8 mouse cellular contexts compared by ENCODE assay signal in genomic region chr2:165275824-165276223, GRCm38 (mm10). TPM values are rescaled to one million over a fixed set of nuclear protein-coding genes. Genes with fewer than 3 reads are reported as not detected.
DNase-seq lines count a peak whose midpoint lies in the region; ATAC-seq lines count a peak whose summit lies in the region.

No protein-coding gene starts in this region.

- DNase-seq in heart, adult 18-20 months: peak; percentile 51 to 75
- no peak for DNase-seq in heart, postnatal 25 days (ENCODE audit: low spot score)
- DNase-seq in cerebellum, postnatal 25 days: peak; percentile 92 to 95
- peak; percentile 63 for DNase-seq in gastrocnemius, adult 18-20 months (ENCODE audit: low spot score)
- peak; percentile 78 for DNase-seq in kidney, adult 18-20 months
- peak; percentile 40 to 66 for DNase-seq in spleen, postnatal 36 days (ENCODE audit: low spot score in 2 of 2)

- no peak overlapping the region for H3K4me3 ChIP-seq in limb, embryonic 12.5 days (replicated peaks)
- H3K4me3 ChIP-seq in midbrain, embryonic 16.5 days (ENCODE audit: low read depth, low read length): no peak overlapping the region

- H3K27ac ChIP-seq in limb, embryonic 12.5 days: no peak overlapping the region
- H3K27ac ChIP-seq in midbrain, embryonic 16.5 days (ENCODE audit: low read length): peak overlapping the region; percentile 70

- H3K9me3 ChIP-seq in limb, embryonic 12.5 days: no peaks in the 10 kb centered on the region
- H3K9me3 ChIP-seq in midbrain, embryonic 16.5 days (replicated peaks; ENCODE audit: control insufficient read depth, low read length, poor library complexity, severe bottlenecking): no peaks in the 10 kb centered on the region

- peaks cover 39% of the 10 kb centered on the region for H3K36me3 ChIP-seq in limb, embryonic 12.5 days
- no peaks in the 10 kb centered on the region for H3K36me3 ChIP-seq in midbrain, embryonic 16.5 days (ENCODE audit: control insufficient read depth, insufficient read depth, low read length)

- peaks cover 16% of the 10 kb centered on the region for H3K27me3 ChIP-seq in limb, embryonic 12.5 days
- H3K27me3 ChIP-seq in midbrain, embryonic 16.5 days (ENCODE audit: control insufficient read depth, insufficient read depth, low read depth, low read length): no peaks in the 10 kb centered on the region; the same call in 1 of the 2 replicates

- WGBS in limb, embryonic 12.5 days: 28% methylated on average over 8 of the region's 8 CpGs
- 13% methylated on average over 8 of the region's 8 CpGs for WGBS in midbrain, embryonic 16.5 days

- H3K4me1 ChIP-seq in limb, embryonic 12.5 days (replicated peaks): peaks cover 36% of the 10 kb centered on the region
- H3K4me1 ChIP-seq in midbrain, embryonic 16.5 days (ENCODE audit: control insufficient read depth, insufficient read depth, low read length): peaks cover 51% of the 10 kb centered on the region

- intact Hi-C loops in heart, postnatal 25 days (cut with DNase I): loop anchor here (1.0 to 10.0 kb wide), 4 partner anchors 63 to 351 kb away; no protein-coding TSS in a partner anchor

- no peak overlapping the region for H3K4me2 ChIP-seq in limb, embryonic 12.5 days
- H3K4me2 ChIP-seq in midbrain, embryonic 16.5 days (ENCODE audit: low read length): no peak overlapping the region

- no peak overlapping the region for H3K9ac ChIP-seq in limb, embryonic 12.5 days (replicated peaks)
- H3K9ac ChIP-seq in midbrain, embryonic 16.5 days (ENCODE audit: low read depth, low read length): 0 out of 2 replicates have a peak overlapping the region, but pooled peaks have one; percentile 40

- ATAC-seq in limb, embryonic 12.5 days (ENCODE audit: insufficient number of reproducible peaks, insufficient read depth, low FRiP score, low TSS enrichment, low read depth): 0 out of 2 replicates have a peak, but pooled peaks have one; percentile 21
- ATAC-seq in midbrain, embryonic 16.5 days: peak; percentile 37

RNA-seq across cellular contexts. Expression of gene Slc35c2, which starts 11.8 kb away (rescaled TPM):
- 10 to 100 TPM; 16.3 to 18.0 TPM for total RNA-seq in heart, adult 18-20 months (2021)
- total RNA-seq in heart, postnatal 25 days (2021): 10 to 100 TPM; 18.3 to 21.4 TPM
- total RNA-seq in gastrocnemius, adult 18-20 months (2021): 10 to 100 TPM; 19.4 to 20.0 TPM
- polyA plus RNA-seq in limb, embryonic 12.5 days (2016; fragmentation: Nextera tagmentation; extraction: Ambion mirVana): 47.2 and 48.3 TPM in 2 replicates
- polyA plus RNA-seq in midbrain, embryonic 16.5 days (2015; fragmentation: Nextera tagmentation; extraction: Ambion mirVana): 68.0 and 71.9 TPM in 2 replicates

RNA-seq across cellular contexts. Expression of gene Cdh22, which starts 41.2 kb away (rescaled TPM):
- total RNA-seq in heart, adult 18-20 months (2021): 1 to 10 TPM in 1 of 2 experiments, under 1 TPM in 1; 0.52 to 1.0 TPM
- total RNA-seq in heart, postnatal 25 days (2021): under 1 TPM; 0.36 to 0.42 TPM
- 1 to 10 TPM; 1.1 to 1.3 TPM for total RNA-seq in gastrocnemius, adult 18-20 months (2021)
- polyA plus RNA-seq in limb, embryonic 12.5 days (2016; fragmentation: Nextera tagmentation; extraction: Ambion mirVana): 0.90 and 1.9 TPM in 2 replicates
- polyA plus RNA-seq in midbrain, embryonic 16.5 days (2015; fragmentation: Nextera tagmentation; extraction: Ambion mirVana): 13.9 and 15.4 TPM in 2 replicates

RNA-seq across cellular contexts. Expression of gene Elmo2, which starts 50.5 kb away (rescaled TPM):
- total RNA-seq in heart, adult 18-20 months (2021): 10 to 100 TPM; 14.8 to 21.1 TPM
- 10 to 100 TPM; 18.8 to 20.5 TPM for total RNA-seq in heart, postnatal 25 days (2021)
- 10 to 100 TPM; 12.4 TPM for total RNA-seq in gastrocnemius, adult 18-20 months (2021)
- polyA plus RNA-seq in limb, embryonic 12.5 days (2016; fragmentation: Nextera tagmentation; extraction: Ambion mirVana): 83.2 and 88.4 TPM in 2 replicates
- 108 and 112 TPM in 2 replicates for polyA plus RNA-seq in midbrain, embryonic 16.5 days (2015; fragmentation: Nextera tagmentation; extraction: Ambion mirVana)
